20 mouse cellular contexts compared by ENCODE assay signal in the genomic region with DNA sequence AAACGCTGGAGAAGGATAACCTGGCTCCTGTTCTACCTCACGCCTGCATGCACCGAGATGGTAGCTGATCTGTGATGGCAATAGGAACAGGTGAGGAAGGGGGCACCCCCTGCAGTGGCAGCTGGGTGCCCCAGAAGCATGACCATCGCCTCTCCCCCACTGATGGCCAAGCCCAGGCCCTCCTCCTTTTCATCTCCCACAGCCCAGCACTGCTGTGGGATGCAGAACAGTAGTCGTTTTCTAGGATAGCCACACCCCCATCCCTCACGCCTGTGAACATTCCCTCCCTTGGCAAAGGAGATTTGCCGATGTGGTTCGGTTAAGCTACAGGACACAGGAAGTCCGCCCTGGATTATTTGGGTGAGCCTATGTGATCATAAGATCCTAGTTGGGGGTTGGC.
DNase-seq lines count a peak whose midpoint lies in the region; ATAC-seq and TF ChIP-seq lines count a peak whose summit lies in the region.
"Had no signal": no experiment of that assay in that cellular context is flagged by ENCODE, and none has a peak within 500 bp of the region (broad histone marks: within the 10 kb centered on the region; RNA-seq: fewer than 3 reads in every experiment).

No protein-coding gene starts in this region.

- no peak for TF ChIP-seq CTCF in kidney, postnatal 0 days (IDR thresholded peaks at IDR 0.05; ENCODE audit: low read depth)

- peak overlapping the region; percentile 46; the same call in 1 of the 2 replicates for H3K27ac ChIP-seq in embryonic facial prominence, embryonic 12.5 days
- H3K27ac ChIP-seq in embryonic facial prominence, embryonic 10.5 days (replicated peaks) = no peak overlapping the region
- H3K27ac ChIP-seq in heart, embryonic 15.5 days = peak overlapping the region; percentile 55; the same call in 1 of the 2 replicates
- no peak overlapping the region for H3K27ac ChIP-seq in kidney, postnatal 0 days
- H3K27ac ChIP-seq in limb, embryonic 10.5 days = peak overlapping the region; percentile 32; the same call in 1 of the 2 replicates
- H3K27ac ChIP-seq: forebrain, embryonic 12.5 days; hindbrain, embryonic 10.5 days; liver, embryonic 14.5 days; midbrain, embryonic 10.5 days; neural tube, embryonic 15.5 days had no signal

- ATAC-seq in embryonic facial prominence, embryonic 12.5 days (ENCODE audit: insufficient number of reproducible peaks, insufficient read depth, low FRiP score, low TSS enrichment) = no peak
- no peak; the same call in 1 of the 2 replicates for ATAC-seq in heart, embryonic 15.5 days (replicated peaks; ENCODE audit: insufficient number of reproducible peaks, insufficient read depth, low FRiP score, low read depth)
- peak; percentile 45; the same call in 1 of the 2 replicates for ATAC-seq in kidney, postnatal 0 days (replicated peaks; ENCODE audit: low FRiP score, low read depth)
- ATAC-seq: CD4-positive, CD25-positive, alpha-beta regulatory T cell, adult 4 months; inflammation-experienced regulatory T-cells, adult 6 months had no signal

- no peaks in the 10 kb centered on the region for H3K36me3 ChIP-seq in embryonic facial prominence, embryonic 12.5 days
- H3K36me3 ChIP-seq in embryonic facial prominence, embryonic 10.5 days (replicated peaks) = peaks cover 4% of the 10 kb centered on the region; the same call in 1 of the 2 replicates
- H3K36me3 ChIP-seq in heart, embryonic 15.5 days = no peaks in the 10 kb centered on the region
- H3K36me3 ChIP-seq in kidney, postnatal 0 days (ENCODE audit: insufficient read depth, low read length) = no peaks in the 10 kb centered on the region
- H3K36me3 ChIP-seq in limb, embryonic 10.5 days = peaks cover 3% of the 10 kb centered on the region; the same call in 1 of the 2 replicates
- H3K36me3 ChIP-seq: G1E; hindbrain, embryonic 10.5 days; midbrain, embryonic 10.5 days; neural tube, embryonic 15.5 days had no signal

- no peaks in the 10 kb centered on the region for H3K9me3 ChIP-seq in embryonic facial prominence, embryonic 12.5 days
- no peaks in the 10 kb centered on the region for H3K9me3 ChIP-seq in embryonic facial prominence, embryonic 10.5 days
- H3K9me3 ChIP-seq in heart, embryonic 15.5 days (replicated peaks) = no peaks in the 10 kb centered on the region
- H3K9me3 ChIP-seq in kidney, postnatal 0 days (replicated peaks; ENCODE audit: low read length) = no peaks in the 10 kb centered on the region
- H3K9me3 ChIP-seq in limb, embryonic 10.5 days (replicated peaks) = no peaks in the 10 kb centered on the region
- H3K9me3 ChIP-seq: forebrain, embryonic 12.5 days; hindbrain, embryonic 10.5 days; midbrain, embryonic 10.5 days; neural tube, embryonic 15.5 days had no signal

- H3K4me3 ChIP-seq in embryonic facial prominence, embryonic 12.5 days = no peak overlapping the region
- no peak overlapping the region for H3K4me3 ChIP-seq in embryonic facial prominence, embryonic 10.5 days
- no peak overlapping the region for H3K4me3 ChIP-seq in heart, embryonic 15.5 days
- H3K4me3 ChIP-seq in kidney, postnatal 0 days (replicated peaks; ENCODE audit: low read depth, low read length) = no peak overlapping the region
- H3K4me3 ChIP-seq in limb, embryonic 10.5 days = no peak overlapping the region
- H3K4me3 ChIP-seq: forebrain, embryonic 12.5 days; hindbrain, embryonic 10.5 days; midbrain, embryonic 10.5 days; neural tube, embryonic 15.5 days had no signal

- H3K4me1 ChIP-seq in embryonic facial prominence, embryonic 12.5 days = peaks cover 26% of the 10 kb centered on the region
- H3K4me1 ChIP-seq in embryonic facial prominence, embryonic 10.5 days = peaks cover 42% of the 10 kb centered on the region
- H3K4me1 ChIP-seq in heart, embryonic 15.5 days (replicated peaks) = peaks cover 27% of the 10 kb centered on the region
- peaks cover 12% of the 10 kb centered on the region for H3K4me1 ChIP-seq in kidney, postnatal 0 days (replicated peaks; ENCODE audit: insufficient read depth, low read length)
- H3K4me1 ChIP-seq in limb, embryonic 10.5 days = peaks cover 65% of the 10 kb centered on the region

- 65% methylated on average over 9 of the region's 9 CpGs for WGBS in embryonic facial prominence, embryonic 12.5 days
- WGBS in embryonic facial prominence, embryonic 10.5 days = 78% methylated on average over 9 of the region's 9 CpGs
- 49% methylated on average over 9 of the region's 9 CpGs for WGBS in heart, embryonic 15.5 days
- WGBS in kidney, postnatal 0 days = 37% methylated on average over 9 of the region's 9 CpGs
- WGBS in limb, embryonic 10.5 days = 74% methylated on average over 9 of the region's 9 CpGs

- no peak for DNase-seq in embryonic facial prominence, embryonic 10.5 days (ENCODE audit: low spot score)
- no peak for DNase-seq in heart, adult 8-10 months (ENCODE audit: low spot score)
- DNase-seq in kidney, postnatal 0 days (ENCODE audit: low spot score) = no peak
- DNase-seq in kidney, adult 8-10 months = no peak
- no peak for DNase-seq in limb, embryonic 10.5 days (ENCODE audit: low spot score)
- DNase-seq in spleen, adult 12 weeks (ENCODE audit: low spot score) = no peak
- DNase-seq: cerebellum, adult 8-10 months; gastrocnemius, postnatal 36 days; lung, postnatal 4 days; thymus, adult 18-20 months had no signal

- H3K4me2 ChIP-seq in embryonic facial prominence, embryonic 12.5 days (replicated peaks) = no peak overlapping the region
- peak overlapping the region; percentile 0; the same call in 1 of the 2 replicates for H3K4me2 ChIP-seq in heart, embryonic 15.5 days
- no peak overlapping the region for H3K4me2 ChIP-seq in kidney, postnatal 0 days (ENCODE audit: low read length)
- H3K4me2 ChIP-seq: forebrain, embryonic 12.5 days; neural tube, embryonic 15.5 days had no signal

- H3K27me3 ChIP-seq in embryonic facial prominence, embryonic 12.5 days = no peaks in the 10 kb centered on the region
- no peaks in the 10 kb centered on the region for H3K27me3 ChIP-seq in embryonic facial prominence, embryonic 10.5 days (replicated peaks; ENCODE audit: low read depth, poor library complexity, severe bottlenecking)
- no peaks in the 10 kb centered on the region for H3K27me3 ChIP-seq in heart, embryonic 15.5 days
- no peaks in the 10 kb centered on the region for H3K27me3 ChIP-seq in kidney, postnatal 0 days (ENCODE audit: insufficient read depth, low read length)
- no peaks in the 10 kb centered on the region for H3K27me3 ChIP-seq in limb, embryonic 10.5 days (ENCODE audit: low read depth, poor library complexity, severe bottlenecking)
- H3K27me3 ChIP-seq: forebrain, embryonic 12.5 days; neural tube, embryonic 15.5 days had no signal

- H3K9ac ChIP-seq in embryonic facial prominence, embryonic 12.5 days = no peak overlapping the region
- no peak overlapping the region for H3K9ac ChIP-seq in heart, embryonic 15.5 days
- no peak overlapping the region for H3K9ac ChIP-seq in kidney, postnatal 0 days (ENCODE audit: low read depth, low read length)
- H3K9ac ChIP-seq: forebrain, embryonic 12.5 days; liver, embryonic 14.5 days; neural tube, embryonic 15.5 days had no signal

Comparison
In these comparisons a context has a peak if more than half of its experiments do, and no peak if none do; other contexts are left out.
1. H3K27ac ChIP-seq: peak in embryonic facial prominence, embryonic 12.5 days (single experiment), heart, embryonic 15.5 days (single experiment) and limb, embryonic 10.5 days (single experiment); none in embryonic facial prominence, embryonic 10.5 days (single experiment) and kidney, postnatal 0 days (single experiment).